Mouse (Mus musculus): ENCODE data around the gene Gucy2e.

Gene Gucy2e

DNA sequence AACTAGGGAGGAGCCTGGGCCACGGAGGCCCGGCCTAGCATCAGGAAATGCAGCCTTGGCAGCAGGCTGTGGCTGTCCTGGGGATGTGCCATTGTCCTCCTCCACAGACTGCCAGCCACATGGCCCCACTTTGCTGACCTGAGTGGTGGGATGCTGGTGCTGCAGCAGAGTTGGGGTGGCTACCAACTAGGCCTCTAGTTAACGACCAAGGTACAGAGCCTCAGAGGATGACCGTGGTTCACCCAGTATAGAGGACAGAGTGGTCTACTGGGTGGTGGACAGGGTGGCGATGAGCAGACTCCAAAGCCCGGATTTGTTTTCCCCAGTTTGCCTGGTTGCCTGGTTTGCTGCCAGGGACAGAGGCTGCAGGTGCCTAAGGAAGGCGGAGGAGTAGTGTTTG, 62.1 kb downstream of the Gucy2e start:
- DNase-seq (ENCODE audit: low read depth, low spot score): no peak

DNA sequence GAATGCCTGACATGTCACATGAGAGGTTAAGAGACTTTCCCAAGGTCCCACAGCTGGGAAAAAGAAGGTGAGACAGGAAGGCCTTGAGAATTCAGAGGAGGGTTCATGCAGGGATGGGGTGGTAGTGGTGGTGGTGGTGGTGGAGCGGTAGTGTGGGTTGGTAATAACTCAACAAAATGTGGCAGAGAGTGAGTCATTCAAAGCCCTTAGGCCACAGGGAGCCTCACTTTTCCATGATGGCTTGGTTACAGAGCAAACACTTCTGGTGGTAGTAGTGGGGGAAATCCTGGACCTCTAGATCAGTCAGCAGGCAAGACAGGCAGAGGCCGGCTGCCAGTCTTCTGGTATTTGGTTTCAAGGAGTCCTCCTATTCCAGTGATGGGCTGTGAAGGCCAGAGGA, 64.2 kb downstream of the Gucy2e start:
- DNase-seq (ENCODE audit: low read depth, low spot score): no peak

DNA sequence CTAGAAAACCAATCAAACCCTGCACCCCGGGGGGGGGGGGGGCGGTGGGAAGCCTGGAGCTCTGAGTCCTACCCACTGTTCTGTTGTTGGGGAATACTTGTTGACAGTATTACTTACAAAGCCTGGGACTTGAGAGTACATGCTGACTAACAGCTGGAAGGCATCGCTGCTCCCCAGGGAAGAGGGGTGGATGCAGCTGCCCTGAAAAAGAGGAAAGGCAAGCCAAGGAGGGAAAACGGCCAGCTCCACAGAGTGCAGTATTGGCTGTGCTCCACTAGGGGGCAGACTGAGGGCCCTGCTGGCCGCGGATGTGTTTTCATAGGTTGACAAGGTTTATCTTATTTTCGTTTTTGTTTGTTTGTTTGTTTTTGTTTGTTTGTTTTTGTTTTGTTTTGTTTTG, 65.2 kb downstream of the Gucy2e start:
- peak; percentile 33 for DNase-seq (ENCODE audit: low read depth, low spot score)

DNA sequence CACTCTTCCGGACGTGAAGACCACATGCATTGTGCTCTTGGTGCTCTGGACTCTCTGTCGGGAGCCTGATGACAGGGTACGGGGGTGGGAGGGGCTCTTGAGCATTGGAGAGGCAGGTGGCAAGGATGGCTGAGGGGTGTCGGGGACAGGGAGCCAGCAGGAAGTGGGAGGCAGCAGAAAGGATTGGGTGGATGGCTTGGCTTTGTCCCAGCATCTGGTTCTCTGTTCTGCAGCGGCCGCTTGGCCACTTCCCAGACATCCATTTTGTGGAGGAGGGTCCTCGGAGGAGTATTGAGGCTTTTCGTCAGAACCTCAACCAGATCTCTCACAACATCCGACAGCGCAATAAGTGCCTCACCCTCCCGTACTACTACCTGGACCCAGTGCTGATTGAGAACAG, 67.5 kb downstream of the Gucy2e start:
- no peak for DNase-seq (ENCODE audit: low read depth, low spot score)

Measured in retina, postnatal 7 days (tissue).